Mouse (Mus musculus) neural tube, embryonic 13.5 days (tissue): ENCODE measurements at regions not wholly inside any gene's neighbourhood (a gene's known extent, or its start where the extent isn't known, plus 50 kb on each side); places are given as distances from the start of the nearest gene placed in this dataset.

Experiments used
- ATAC-seq: fragments of 200-750 bp; cut with Nextera tagmentation; 2 replicates; pipeline ENCODE4 v1.8.0; 2017; ENCODE audit warnings: low read depth, mild to moderate bottlenecking, moderate TSS enrichment, moderate library complexity
- H3K27ac ChIP-seq: fragments of 300-500 bp; sonication (generic); replicated peaks from 2 replicates; pipeline ENCODE4 v1.5.1; 2015; ENCODE audit warnings: moderate library complexity, mild to moderate bottlenecking, inconsistent platforms
- H3K27me3 ChIP-seq: fragments of 300-500 bp; sonication (generic); 2 replicates; pipeline ENCODE4 v1.6.1; 2015; ENCODE audit warnings: mild to moderate bottlenecking, inconsistent platforms
- H3K36me3 ChIP-seq: fragments of 300-500 bp; sonication (generic); 2 replicates; pipeline ENCODE4 v1.6.1; 2015; ENCODE audit warnings: mild to moderate bottlenecking, inconsistent platforms
- H3K4me1 ChIP-seq: fragments of 300-500 bp; sonication (generic); replicated peaks from 2 replicates; pipeline ENCODE4 v1.6.1; 2015; ENCODE audit warnings: inconsistent platforms
- H3K4me2 ChIP-seq: fragments of 300-500 bp; sonication (generic); 2 replicates; pipeline ENCODE4 v1.6.1; 2015; ENCODE audit warnings: inconsistent platforms, mild to moderate bottlenecking, moderate library complexity
- H3K4me3 ChIP-seq: fragments of 300-500 bp; sonication (generic); 2 replicates; pipeline ENCODE4 v1.5.1; 2015; ENCODE audit warnings: mild to moderate bottlenecking, inconsistent platforms
- H3K9ac ChIP-seq: fragments of 300-500 bp; sonication (generic); 2 replicates; pipeline ENCODE4 v1.6.1; 2015; ENCODE audit warnings: moderate library complexity, mild to moderate bottlenecking, inconsistent platforms
- H3K9me3 ChIP-seq: fragments of 300-500 bp; sonication (generic); 2 replicates; pipeline ENCODE4 v1.6.1; 2016; ENCODE audit warnings: inconsistent platforms
- WGBS: fragments of 180-500 bp; shearing (Covaris S2); methylation state at CpG from one replicate; pipeline ENCODE4 v1.1.7; 2015; 5-methylcytosine and 5-hydroxymethylcytosine counted together

GRCm38 (mm10) chr15:61812671-61813070 lies 889.9 kb upstream of the A1bg start:
- Histone ChIP-seq H3K4me2 (no peak overlapping the region), H3K9ac (no peak overlapping the region), H3K27me3 (no peaks in the 10 kb centered on the region), H3K4me1 (no peaks in the 10 kb centered on the region), H3K9me3 (no peaks in the 10 kb centered on the region), H3K27ac (no peak overlapping the region), H3K36me3 (no peaks in the 10 kb centered on the region), H3K4me3 (no peak overlapping the region)
- ATAC-seq, result no peak
- 82% methylated on average over 2 of the region's 2 CpGs for WGBS

GRCm38 (mm10) chr15:61805379-61805778 lies 882.6 kb upstream of the A1bg start:
- Histone ChIP-seq H3K27ac (no peak overlapping the region), H3K9me3 (no peaks in the 10 kb centered on the region), H3K4me3 (no peak overlapping the region), H3K4me1 (no peaks in the 10 kb centered on the region), H3K9ac (no peak overlapping the region), H3K27me3 (no peaks in the 10 kb centered on the region), H3K4me2 (no peak overlapping the region), H3K36me3 (no peaks in the 10 kb centered on the region)
- WGBS, result 61% methylated on average over 2 of the region's 2 CpGs
- ATAC-seq, result no peak

- no peaks in the 10 kb centered on the region for H3K36me3 ChIP-seq
- no peaks in the 10 kb centered on the region for H3K9me3 ChIP-seq
- no peak overlapping the region for H3K4me2 ChIP-seq
- 86% methylated on average over 4 of the region's 4 CpGs for WGBS
- no peaks in the 10 kb centered on the region for H3K27me3 ChIP-seq
- no peak overlapping the region for H3K27ac ChIP-seq
- no peak for ATAC-seq
- H3K9ac ChIP-seq, result no peak overlapping the region
- no peaks in the 10 kb centered on the region for H3K4me1 ChIP-seq
- H3K4me3 ChIP-seq, result no peak overlapping the region
Measured at GRCm38 (mm10) chr15:61800155-61800554, 877.3 kb upstream of the A1bg start.

GRCm38 (mm10) chr15:61797827-61798226 lies 875.0 kb upstream of the A1bg start:
- WGBS, result 73% methylated on average over 1 of the region's 1 CpGs
- no peaks in the 10 kb centered on the region for H3K4me1 ChIP-seq
- H3K27ac ChIP-seq, result no peak overlapping the region
- H3K4me3 ChIP-seq, result no peak overlapping the region
- ATAC-seq, result no peak
- no peaks in the 10 kb centered on the region for H3K36me3 ChIP-seq
- no peak overlapping the region for H3K9ac ChIP-seq
- H3K9me3 ChIP-seq, result no peaks in the 10 kb centered on the region
- H3K27me3 ChIP-seq, result no peaks in the 10 kb centered on the region
- H3K4me2 ChIP-seq, result no peak overlapping the region

- Histone ChIP-seq H3K27ac (no peak overlapping the region), H3K36me3 (no peaks in the 10 kb centered on the region), H3K4me3 (no peak overlapping the region), H3K4me2 (no peak overlapping the region), H3K9ac (no peak overlapping the region), H3K4me1 (no peaks in the 10 kb centered on the region), H3K9me3 (no peaks in the 10 kb centered on the region), H3K27me3 (no peaks in the 10 kb centered on the region)
- no peak for ATAC-seq
- 79% methylated on average over 3 of the region's 3 CpGs for WGBS
Measured at GRCm38 (mm10) chr15:61794506-61794905, 871.7 kb upstream of the A1bg start.

GRCm38 (mm10) chr15:61789847-61790562 lies 867.2 kb upstream of the A1bg start:
- WGBS, result 65% methylated on average over 7 of the region's 7 CpGs
- Histone ChIP-seq H3K9ac (no peak overlapping the region), H3K9me3 (no peaks in the 10 kb centered on the region), H3K4me1 (no peaks in the 10 kb centered on the region), H3K27me3 (no peaks in the 10 kb centered on the region), H3K27ac (no peak overlapping the region), H3K4me2 (no peak overlapping the region), H3K36me3 (no peaks in the 10 kb centered on the region), H3K4me3 (no peak overlapping the region)
- ATAC-seq, result no peak

GRCm38 (mm10) chr15:61787046-61787445 lies 864.2 kb upstream of the A1bg start:
- Histone ChIP-seq H3K27ac (no peak overlapping the region), H3K4me3 (no peak overlapping the region), H3K4me1 (no peaks in the 10 kb centered on the region), H3K9me3 (no peaks in the 10 kb centered on the region), H3K36me3 (no peaks in the 10 kb centered on the region), H3K9ac (no peak overlapping the region), H3K4me2 (no peak overlapping the region), H3K27me3 (no peaks in the 10 kb centered on the region)
- no peak for ATAC-seq
- WGBS, result 88% methylated on average over 1 of the region's 1 CpGs

- Histone ChIP-seq H3K4me2 (no peak overlapping the region), H3K9me3 (no peaks in the 10 kb centered on the region), H3K36me3 (no peaks in the 10 kb centered on the region), H3K9ac (no peak overlapping the region), H3K4me3 (no peak overlapping the region), H3K27ac (no peak overlapping the region), H3K27me3 (no peaks in the 10 kb centered on the region), H3K4me1 (no peaks in the 10 kb centered on the region)
- ATAC-seq, result no peak
- WGBS, result 78% methylated on average over 2 of the region's 2 CpGs
Measured at GRCm38 (mm10) chr15:61781531-61781930, 858.7 kb upstream of the A1bg start.

- H3K27me3 ChIP-seq, result no peaks in the 10 kb centered on the region
- H3K9me3 ChIP-seq, result no peaks in the 10 kb centered on the region
- ATAC-seq, result no peak
- H3K4me1 ChIP-seq, result no peaks in the 10 kb centered on the region
- no peak overlapping the region for H3K4me3 ChIP-seq
- H3K4me2 ChIP-seq, result no peak overlapping the region
- 91% methylated on average over 4 of the region's 4 CpGs for WGBS
- H3K9ac ChIP-seq, result no peak overlapping the region
- no peaks in the 10 kb centered on the region for H3K36me3 ChIP-seq
- no peak overlapping the region for H3K27ac ChIP-seq
Measured at GRCm38 (mm10) chr15:61772996-61773395, 850.2 kb upstream of the A1bg start.

- Histone ChIP-seq H3K4me1 (no peaks in the 10 kb centered on the region), H3K4me2 (no peak overlapping the region), H3K9me3 (no peaks in the 10 kb centered on the region), H3K27ac (0 out of 2 replicates have a peak overlapping the region, but pooled peaks have one; percentile 18), H3K36me3 (no peaks in the 10 kb centered on the region), H3K27me3 (no peaks in the 10 kb centered on the region), H3K4me3 (no peak overlapping the region), H3K9ac (no peak overlapping the region)
- ATAC-seq, result no peak
- WGBS, result 68% methylated on average over 14 of the region's 14 CpGs
Measured at GRCm38 (mm10) chr15:61770721-61771542, 848.1 kb upstream of the A1bg start.

GRCm38 (mm10) chr15:61766544-61767094 lies 843.8 kb upstream of the A1bg start:
- no peak overlapping the region for H3K9ac ChIP-seq
- ATAC-seq, result no peak
- H3K4me3 ChIP-seq, result no peak overlapping the region
- H3K9me3 ChIP-seq, result no peaks in the 10 kb centered on the region
- no peaks in the 10 kb centered on the region for H3K27me3 ChIP-seq
- no peak overlapping the region for H3K27ac ChIP-seq
- H3K4me1 ChIP-seq, result no peaks in the 10 kb centered on the region
- 58% methylated on average over 2 of the region's 2 CpGs for WGBS
- H3K36me3 ChIP-seq, result no peaks in the 10 kb centered on the region
- H3K4me2 ChIP-seq, result no peak overlapping the region

- Histone ChIP-seq H3K36me3 (no peaks in the 10 kb centered on the region), H3K27me3 (no peaks in the 10 kb centered on the region), H3K27ac (no peak overlapping the region), H3K9me3 (no peaks in the 10 kb centered on the region), H3K4me3 (no peak overlapping the region), H3K4me1 (no peaks in the 10 kb centered on the region), H3K4me2 (no peak overlapping the region), H3K9ac (no peak overlapping the region)
- no peak for ATAC-seq
- 86% methylated on average over 2 of the region's 2 CpGs for WGBS
Measured at GRCm38 (mm10) chr15:61753802-61754201, 831.0 kb upstream of the A1bg start.
